Mouse (Mus musculus) midbrain, postnatal 0 days (tissue): ENCODE measurements around the gene Cdh18. TPM values are rescaled to one million over a fixed set of nuclear protein-coding genes. Genes with fewer than 3 reads are reported as not detected.
"Not testable (repeated sequence)": the region's sequence is repeated elsewhere in the genome, so short reads cannot be mapped to it uniquely, and the experiment has no call there.

Source experiments
- ATAC-seq: fragments of 200-750 bp; cut with Nextera tagmentation; 2 replicates; pipeline ENCODE4 v1.8.0; 2017; ENCODE audit warnings: moderate number of reproducible peaks, mild to moderate bottlenecking, moderate TSS enrichment, moderate library complexity; ENCODE audit not compliant: low FRiP score
- DNase-seq: peaks from one replicate; pipeline ENCODE4 v3.0.0-alpha.2; 2015; ENCODE audit warnings: low spot score
- H3K27ac ChIP-seq: fragments of 300-500 bp; sonication (generic); 2 replicates; pipeline ENCODE4 v1.5.1; 2014; ENCODE audit warnings: low read depth, mild to moderate bottlenecking, low read length, mixed read lengths
- H3K27me3 ChIP-seq: fragments of 300-500 bp; sonication (generic); 2 replicates; pipeline ENCODE4 v1.6.1; 2014; ENCODE audit warnings: low read length, control low read depth, mixed read lengths; ENCODE audit not compliant: insufficient read depth
- H3K36me3 ChIP-seq: fragments of 300-500 bp; sonication (generic); 2 replicates; pipeline ENCODE4 v1.6.1; 2014; ENCODE audit warnings: low read length, control low read depth, mixed read lengths; ENCODE audit not compliant: insufficient read depth
- H3K4me1 ChIP-seq: fragments of 300-500 bp; sonication (generic); 2 replicates; pipeline ENCODE4 v1.6.1; 2014; ENCODE audit warnings: mild to moderate bottlenecking, control low read depth, antibody characterized with exemption, low read length, mixed read lengths; ENCODE audit not compliant: insufficient read depth
- H3K4me2 ChIP-seq: fragments of 300-500 bp; sonication (generic); 2 replicates; pipeline ENCODE4 v1.6.1; 2014; ENCODE audit warnings: low read depth, mild to moderate bottlenecking, low read length, mixed read lengths; ENCODE audit not compliant: poor library complexity, severe bottlenecking
- H3K4me3 ChIP-seq: fragments of 300-500 bp; sonication (generic); 2 replicates; pipeline ENCODE4 v1.5.1; 2014; ENCODE audit warnings: low read depth, mild to moderate bottlenecking, low read length, moderate library complexity
- H3K9ac ChIP-seq: fragments of 300-500 bp; sonication (generic); replicated peaks from 2 replicates; pipeline ENCODE4 v1.6.1; 2014; ENCODE audit warnings: mild to moderate bottlenecking, low read length, moderate library complexity, mixed read lengths; ENCODE audit not compliant: poor library complexity, severe bottlenecking
- H3K9me3 ChIP-seq: fragments of 300-500 bp; sonication (generic); 2 replicates; pipeline ENCODE4 v1.6.1; 2016; ENCODE audit warnings: low read length, control low read depth
- CTCF ChIP-seq: IDR thresholded peaks from 2 replicates; pipeline ENCODE4 v1.5.1; 2016; ENCODE audit warnings: antibody characterized with exemption, mild to moderate bottlenecking
- WGBS: fragments of 180-500 bp; shearing (Covaris S2); extraction: QIAGEN DNeasy Blood & Tissue Kit; methylation state at CpG from one replicate; pipeline ENCODE4 v1.1.7; 2014; 5-methylcytosine and 5-hydroxymethylcytosine counted together
- polyA plus RNA-seq: library from polyadenylated mRNA; unstranded; fragments of >200 nt; fragmentation: Nextera tagmentation; extraction: Ambion mirVana; gene quantifications from 2 replicates; pipeline ENCODE4 v1.2.1, GENCODE M21; 2015
- total RNA-seq: library from RNA; depleted of rRNA; stranded (reverse); fragments of >200 nt; gene quantifications from 2 replicates; pipeline ENCODE4 v1.2.3, GENCODE M21; 2014

The Cdh18 gene
- total and polyA plus RNA-seq, 2 experiments from 2014 or later: 11.6 to 52.8 TPM

DNA sequence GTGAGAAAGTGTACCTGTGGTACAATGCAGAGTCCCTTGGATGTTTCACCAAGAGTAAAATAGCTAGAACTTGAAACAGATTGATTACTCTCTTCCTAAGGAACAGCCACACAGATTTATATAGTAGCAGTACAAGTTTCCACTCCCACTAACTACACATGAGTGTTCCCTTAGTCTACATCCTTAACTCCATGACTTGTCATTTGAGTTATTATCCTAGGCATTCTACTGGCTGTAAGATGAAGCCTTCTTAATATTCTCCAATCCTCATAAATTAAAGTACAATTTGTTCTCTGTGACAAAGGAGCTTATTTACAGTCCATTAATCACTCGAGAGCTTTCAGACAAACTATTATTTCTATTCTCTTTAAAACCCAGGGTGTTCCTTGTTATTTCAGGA, 756.2 kb downstream of the Cdh18 start:
- Histone ChIP-seq H3K9me3 (no peaks in the 10 kb centered on the region), H3K9ac (no peak overlapping the region), H3K27ac (no peak overlapping the region), H3K36me3 (no peaks in the 10 kb centered on the region), H3K27me3 (no peaks in the 10 kb centered on the region), H3K4me3 (no peak overlapping the region), H3K4me2 (no peak overlapping the region), H3K4me1 (no peaks in the 10 kb centered on the region)
- no peak for DNase-seq
- 56% methylated on average over 1 of the region's 1 CpGs for WGBS
- no peak for ATAC-seq
- no peak for TF ChIP-seq CTCF

DNA sequence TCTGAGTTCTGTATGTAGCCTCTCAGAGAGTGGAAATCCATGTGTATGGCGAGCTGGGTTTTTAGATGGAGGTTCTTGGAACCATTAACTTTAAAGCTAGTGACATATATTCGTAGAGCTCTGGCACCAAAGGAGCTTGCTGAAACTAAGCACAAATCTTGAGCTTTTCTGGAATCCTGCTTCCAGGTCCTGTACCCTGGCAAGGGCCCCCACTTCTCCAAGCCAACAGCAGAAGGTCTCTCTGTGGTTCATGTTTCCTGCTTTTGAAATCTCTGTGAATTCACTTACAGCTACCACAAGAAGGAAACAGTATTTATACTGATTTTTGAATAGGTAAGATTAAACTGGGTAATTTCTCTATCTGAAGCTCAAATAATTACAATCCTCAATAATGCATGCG, 767.9 kb downstream of the Cdh18 start:
- WGBS: 82% methylated on average over 3 of the region's 3 CpGs
- H3K9ac ChIP-seq: no peak overlapping the region
- no peak for ATAC-seq
- no peaks in the 10 kb centered on the region for H3K36me3 ChIP-seq
- no peak for DNase-seq
- no peak overlapping the region for H3K4me3 ChIP-seq
- no peaks in the 10 kb centered on the region for H3K9me3 ChIP-seq
- no peak overlapping the region for H3K27ac ChIP-seq
- H3K4me2 ChIP-seq: no peak overlapping the region
- no peak for TF ChIP-seq CTCF
- H3K4me1 ChIP-seq: no peaks in the 10 kb centered on the region
- no peaks in the 10 kb centered on the region for H3K27me3 ChIP-seq

DNA sequence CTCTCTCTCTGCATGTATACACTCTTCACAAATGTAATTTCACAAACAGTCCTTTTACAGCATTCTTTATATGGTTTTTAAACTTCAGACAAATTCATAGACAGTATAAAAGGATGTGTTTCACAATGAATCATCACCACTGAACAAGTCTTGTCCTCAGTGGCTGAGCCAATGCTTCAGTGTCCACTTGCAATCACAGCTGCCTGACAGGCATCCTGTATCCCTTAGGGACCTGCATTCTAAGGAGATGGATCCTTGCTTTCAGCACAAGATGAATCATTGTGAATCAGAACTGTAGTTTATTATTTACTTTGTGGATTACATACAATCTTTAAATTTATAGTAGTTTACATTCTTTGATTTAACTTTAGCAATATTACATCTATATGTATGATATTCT, 768.6 kb downstream of the Cdh18 start:
- H3K27ac ChIP-seq: no peak overlapping the region
- no peaks in the 10 kb centered on the region for H3K9me3 ChIP-seq
- DNase-seq (no peak), ATAC-seq (no peak)
- H3K27me3 ChIP-seq: no peaks in the 10 kb centered on the region
- no peak overlapping the region for H3K4me2 ChIP-seq
- no peak overlapping the region for H3K4me3 ChIP-seq
- no peaks in the 10 kb centered on the region for H3K4me1 ChIP-seq
- no peak for TF ChIP-seq CTCF
- no peak overlapping the region for H3K9ac ChIP-seq
- H3K36me3 ChIP-seq: no peaks in the 10 kb centered on the region

DNA sequence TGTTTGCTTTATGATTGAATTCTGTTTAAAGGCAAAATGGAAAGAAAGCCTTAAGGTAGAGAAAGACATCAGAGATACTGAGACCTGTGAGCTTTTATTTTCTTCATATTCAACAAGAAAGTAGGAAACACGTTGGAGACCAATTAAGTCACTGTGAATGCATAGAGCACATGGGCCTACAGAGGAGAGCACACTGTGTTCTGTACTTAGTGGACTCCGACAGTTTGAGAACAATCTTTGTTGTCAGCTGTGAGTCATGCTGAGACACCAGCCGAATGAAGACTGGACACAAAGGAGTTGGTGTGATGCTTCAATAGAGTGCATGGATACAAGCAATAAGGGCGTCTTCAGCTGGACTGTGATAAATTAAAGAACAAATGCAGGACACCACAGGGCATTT, 791.5 kb downstream of the Cdh18 start:
- not testable (repeated sequence) for H3K4me1 ChIP-seq, H3K4me3 ChIP-seq, ATAC-seq

DNA sequence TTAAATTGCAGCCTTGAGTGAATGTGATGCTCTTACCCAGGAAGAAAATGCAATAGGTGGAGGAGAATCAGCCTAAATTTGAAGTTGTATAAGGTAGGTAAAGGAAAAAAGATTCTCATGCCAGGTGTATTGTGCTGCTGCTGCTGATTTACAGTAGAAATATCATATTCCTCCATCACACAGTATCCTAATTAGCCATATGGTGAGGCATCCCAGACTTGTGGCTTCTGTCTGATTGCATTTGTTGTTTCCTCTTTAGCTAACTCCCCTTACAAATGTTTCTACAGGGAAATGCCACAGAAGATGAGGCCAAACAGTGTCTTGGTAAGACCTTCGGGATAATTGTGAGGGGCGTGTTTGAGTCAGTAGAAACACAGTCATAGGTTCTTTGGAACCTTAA, 802.3 kb downstream of the Cdh18 start:
- no peak overlapping the region for H3K4me2 ChIP-seq
- ATAC-seq: no peak
- H3K4me1 ChIP-seq: no peaks in the 10 kb centered on the region
- H3K27ac ChIP-seq: no peak overlapping the region
- no peaks in the 10 kb centered on the region for H3K27me3 ChIP-seq
- no peak overlapping the region for H3K4me3 ChIP-seq
- 84% methylated on average over 2 of the region's 2 CpGs for whole genome bisulfite sequencing
- DNase-seq: no peak
- no peaks in the 10 kb centered on the region for H3K9me3 ChIP-seq
- TF ChIP-seq CTCF: no peak
- H3K36me3 ChIP-seq: no peaks in the 10 kb centered on the region
- no peak overlapping the region for H3K9ac ChIP-seq

More for the DNA sequence above, 791.5 kb downstream of the Cdh18 start:
- not testable (repeated sequence) for DNase-seq, H3K9me3 ChIP-seq, H3K36me3 ChIP-seq, H3K9ac ChIP-seq, H3K27me3 ChIP-seq, H3K27ac ChIP-seq, H3K4me2 ChIP-seq
- WGBS: no CpG with 5 or more reads among the region's 4 CpGs

DNA sequence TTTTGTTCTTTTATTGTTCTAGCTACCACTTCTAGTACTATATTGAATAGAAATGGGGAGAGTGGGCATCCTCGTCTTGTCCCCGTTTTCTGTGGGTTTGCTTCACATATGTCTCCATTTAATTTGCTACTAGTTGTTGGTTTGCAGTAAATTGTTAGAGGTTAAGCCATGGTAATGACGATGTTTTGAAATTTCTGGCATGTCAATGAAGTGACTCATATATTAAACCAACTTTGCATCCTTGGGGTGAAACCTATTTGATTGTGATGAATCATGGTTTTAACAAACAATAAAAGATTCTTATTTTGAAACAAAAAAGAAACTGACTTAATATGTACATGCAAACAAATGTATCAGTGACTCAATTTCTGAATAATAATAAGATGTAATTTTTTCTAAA, 817.5 kb downstream of the Cdh18 start:
- Histone ChIP-seq H3K27ac (no peak overlapping the region), H3K36me3 (no peaks in the 10 kb centered on the region), H3K4me1 (no peaks in the 10 kb centered on the region), H3K9me3 (no peaks in the 10 kb centered on the region), H3K9ac (no peak overlapping the region), H3K4me2 (no peak overlapping the region), H3K4me3 (no peak overlapping the region), H3K27me3 (no peaks in the 10 kb centered on the region)
- no peak for TF ChIP-seq CTCF
- 94% methylated on average over 3 of the region's 3 CpGs for WGBS
- DNase-seq (no peak), ATAC-seq (no peak)

DNA sequence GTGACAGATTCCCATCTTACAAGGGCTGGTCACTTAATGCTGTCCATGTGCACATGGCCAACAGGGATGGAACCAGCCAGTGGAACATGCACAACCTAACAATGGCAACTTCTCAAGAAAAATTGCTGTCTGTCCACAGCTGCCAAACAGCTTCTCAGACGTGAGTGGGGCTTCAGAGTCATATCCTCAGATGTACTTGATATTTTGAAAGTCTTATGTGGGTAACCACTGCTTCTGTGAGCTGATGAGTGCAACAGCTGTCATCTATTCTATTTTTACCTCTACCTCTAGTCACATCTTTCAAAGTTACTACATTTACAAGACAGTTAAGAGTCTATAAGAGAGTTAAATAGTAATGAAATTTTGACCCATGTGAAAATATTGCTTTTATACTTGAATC, 818.9 kb downstream of the Cdh18 start:
- DNase-seq (no peak), ATAC-seq (no peak)
- H3K4me1 ChIP-seq: no peaks in the 10 kb centered on the region
- TF ChIP-seq CTCF: no peak
- H3K27me3 ChIP-seq: no peaks in the 10 kb centered on the region
- H3K4me3 ChIP-seq: no peak overlapping the region
- no peaks in the 10 kb centered on the region for H3K36me3 ChIP-seq
- no peak overlapping the region for H3K27ac ChIP-seq
- no peak overlapping the region for H3K9ac ChIP-seq
- WGBS: 69% methylated on average over 1 of the region's 1 CpGs
- no peaks in the 10 kb centered on the region for H3K9me3 ChIP-seq
- H3K4me2 ChIP-seq: no peak overlapping the region
